Mouse (Mus musculus) neural tube, embryonic 11.5 days (tissue): ENCODE measurements at regions not wholly inside any gene's neighbourhood (a gene's known extent, or its start where the extent isn't known, plus 50 kb on each side); places are given as distances from the start of the nearest gene placed in this dataset.

Experiments
- ATAC-seq: fragments of 200-750 bp; cut with Nextera tagmentation; 2 replicates; pipeline ENCODE4 v1.8.0; 2017; ENCODE audit warnings: moderate number of reproducible peaks, mild to moderate bottlenecking, moderate TSS enrichment, moderate library complexity; ENCODE audit not compliant: insufficient read depth, low FRiP score, low TSS enrichment
- DNase-seq: peaks from one replicate; pipeline ENCODE4 v3.0.0-alpha.2; 2015; ENCODE audit warnings: low spot score
- H3K27ac ChIP-seq: fragments of 300-500 bp; sonication (generic); 2 replicates; pipeline ENCODE4 v1.5.1; 2014; ENCODE audit warnings: low read depth, mild to moderate bottlenecking, low read length
- H3K27me3 ChIP-seq: fragments of 300-500 bp; sonication (generic); 2 replicates; pipeline ENCODE4 v1.6.1; 2014; ENCODE audit warnings: mild to moderate bottlenecking, low read length, mixed read lengths; ENCODE audit not compliant: control insufficient read depth, insufficient read depth
- H3K36me3 ChIP-seq: fragments of 300-500 bp; sonication (generic); 2 replicates; pipeline ENCODE4 v1.6.1; 2014; ENCODE audit warnings: mild to moderate bottlenecking, low read length, moderate library complexity, mixed read lengths; ENCODE audit not compliant: control insufficient read depth, insufficient read depth
- H3K4me1 ChIP-seq: fragments of 300-500 bp; sonication (generic); 2 replicates; pipeline ENCODE4 v1.6.1; 2014; ENCODE audit warnings: low read length, mixed read lengths; ENCODE audit not compliant: control insufficient read depth, insufficient read depth
- H3K4me2 ChIP-seq: fragments of 300-500 bp; sonication (generic); 2 replicates; pipeline ENCODE4 v1.6.1; 2014; ENCODE audit warnings: low read depth, mild to moderate bottlenecking, moderate library complexity
- H3K4me3 ChIP-seq: fragments of 300-500 bp; sonication (generic); 2 replicates; pipeline ENCODE4 v1.5.1; 2014; ENCODE audit warnings: low read depth, low read length
- H3K9ac ChIP-seq: fragments of 300-500 bp; sonication (generic); 2 replicates; pipeline ENCODE4 v1.6.1; 2014; ENCODE audit warnings: mild to moderate bottlenecking, low read length
- H3K9me3 ChIP-seq: fragments of 300-500 bp; sonication (generic); 2 replicates; pipeline ENCODE4 v1.6.1; 2016; ENCODE audit warnings: low read length; ENCODE audit not compliant: control insufficient read depth
- WGBS: fragments of 180-500 bp; shearing (Covaris S2); extraction: QIAGEN DNeasy Blood & Tissue Kit; methylation state at CpG from one replicate; pipeline ENCODE4 v1.1.7; 2014; 5-methylcytosine and 5-hydroxymethylcytosine counted together

- Histone ChIP-seq H3K36me3 (no peaks in the 10 kb centered on the region), H3K27ac (peak overlapping the region; percentile 71), H3K4me2 (no peak overlapping the region), H3K4me1 (peaks cover 12% of the 10 kb centered on the region), H3K27me3 (no peaks in the 10 kb centered on the region), H3K9ac (no peak overlapping the region), H3K4me3 (no peak overlapping the region), H3K9me3 (no peaks in the 10 kb centered on the region)
- 7% methylated on average over 5 of the region's 5 CpGs for WGBS
- ATAC-seq (0 out of 2 replicates have a peak, but pooled peaks have one; percentile 46), DNase-seq (peak; percentile 64)
Observed at GRCm38 (mm10) chr4:54374457-54374856, 548.6 kb downstream of the Tmem38b start.

- H3K27me3 ChIP-seq = no peaks in the 10 kb centered on the region
- no peak overlapping the region for H3K4me3 ChIP-seq
- no peaks in the 10 kb centered on the region for H3K4me1 ChIP-seq
- H3K9me3 ChIP-seq = no peaks in the 10 kb centered on the region
- no peak overlapping the region for H3K27ac ChIP-seq
- H3K9ac ChIP-seq = no peak overlapping the region
- peak; percentile 43 for DNase-seq
- 61% methylated on average over 6 of the region's 6 CpGs for WGBS
- ATAC-seq = no peak
- no peaks in the 10 kb centered on the region for H3K36me3 ChIP-seq
- H3K4me2 ChIP-seq = no peak overlapping the region
Observed at GRCm38 (mm10) chr4:54387460-54387859, 557.4 kb upstream of the Zfp462 start.

- H3K36me3 ChIP-seq = no peaks in the 10 kb centered on the region
- H3K27ac ChIP-seq = no peak overlapping the region
- H3K4me2 ChIP-seq = no peak overlapping the region
- H3K4me3 ChIP-seq = no peak overlapping the region
- DNase-seq (peak; percentile 29), ATAC-seq (no peak)
- H3K9ac ChIP-seq = no peak overlapping the region
- H3K27me3 ChIP-seq = no peaks in the 10 kb centered on the region
- WGBS = 39% methylated on average over 7 of the region's 7 CpGs
- H3K9me3 ChIP-seq = no peaks in the 10 kb centered on the region
- no peaks in the 10 kb centered on the region for H3K4me1 ChIP-seq
Observed at GRCm38 (mm10) chr4:54391536-54392208, 553.2 kb upstream of the Zfp462 start.

- no peak overlapping the region for H3K27ac ChIP-seq
- H3K27me3 ChIP-seq = no peaks in the 10 kb centered on the region
- no peak for ATAC-seq
- no peak overlapping the region for H3K4me3 ChIP-seq
- H3K9me3 ChIP-seq = no peaks in the 10 kb centered on the region
- DNase-seq = no peak
- H3K4me2 ChIP-seq = no peak overlapping the region
- no peaks in the 10 kb centered on the region for H3K4me1 ChIP-seq
- H3K9ac ChIP-seq = no peak overlapping the region
- whole genome bisulfite sequencing = 85% methylated on average over 4 of the region's 4 CpGs
- H3K36me3 ChIP-seq = no peaks in the 10 kb centered on the region
Observed at GRCm38 (mm10) chr4:54406151-54406550, 538.7 kb upstream of the Zfp462 start.

GRCm38 (mm10) chr4:54407930-54408329 is 536.9 kb upstream of the Zfp462 start:
- no peak overlapping the region for H3K27ac ChIP-seq

GRCm38 (mm10) chr4:54430789-54431188 is 514.1 kb upstream of the Zfp462 start:
- H3K9ac ChIP-seq = no peak overlapping the region
- no peaks in the 10 kb centered on the region for H3K4me1 ChIP-seq
- no peak for ATAC-seq
- no peak overlapping the region for H3K27ac ChIP-seq
- H3K4me3 ChIP-seq = no peak overlapping the region
- H3K36me3 ChIP-seq = no peaks in the 10 kb centered on the region
- 84% methylated on average over 3 of the region's 3 CpGs for WGBS
- DNase-seq = no peak
- H3K27me3 ChIP-seq = no peaks in the 10 kb centered on the region
- H3K4me2 ChIP-seq = no peak overlapping the region
- no peaks in the 10 kb centered on the region for H3K9me3 ChIP-seq

More at GRCm38 (mm10) chr4:54407930-54408329, 536.9 kb upstream of the Zfp462 start:
- ATAC-seq = no peak
- 59% methylated on average over 2 of the region's 2 CpGs for WGBS
- H3K9ac ChIP-seq = no peak overlapping the region
- no peaks in the 10 kb centered on the region for H3K9me3 ChIP-seq
- no peaks in the 10 kb centered on the region for H3K4me1 ChIP-seq
- no peak for DNase-seq
- no peaks in the 10 kb centered on the region for H3K36me3 ChIP-seq
- no peak overlapping the region for H3K4me2 ChIP-seq
- H3K27me3 ChIP-seq = no peaks in the 10 kb centered on the region
- no peak overlapping the region for H3K4me3 ChIP-seq

GRCm38 (mm10) chr4:54460596-54460995 is 484.3 kb upstream of the Zfp462 start:
- H3K4me1 ChIP-seq = no peaks in the 10 kb centered on the region
- WGBS = 72% methylated on average over 2 of the region's 2 CpGs
- H3K9me3 ChIP-seq = no peaks in the 10 kb centered on the region
- no peak overlapping the region for H3K4me3 ChIP-seq
- no peak overlapping the region for H3K27ac ChIP-seq
- ATAC-seq (no peak), DNase-seq (no peak)
- H3K27me3 ChIP-seq = no peaks in the 10 kb centered on the region
- no peak overlapping the region for H3K4me2 ChIP-seq
- H3K36me3 ChIP-seq = no peaks in the 10 kb centered on the region
- no peak overlapping the region for H3K9ac ChIP-seq

- DNase-seq (no peak), ATAC-seq (no peak)
- H3K36me3 ChIP-seq = no peaks in the 10 kb centered on the region
- 76% methylated on average over 2 of the region's 2 CpGs for WGBS
- H3K9ac ChIP-seq = no peak overlapping the region
- no peak overlapping the region for H3K4me3 ChIP-seq
- H3K27ac ChIP-seq = no peak overlapping the region
- H3K4me1 ChIP-seq = no peaks in the 10 kb centered on the region
- H3K9me3 ChIP-seq = no peaks in the 10 kb centered on the region
- no peaks in the 10 kb centered on the region for H3K27me3 ChIP-seq
- H3K4me2 ChIP-seq = no peak overlapping the region
Observed at GRCm38 (mm10) chr4:54469176-54469575, 475.7 kb upstream of the Zfp462 start.
